Mouse (Mus musculus) heart, postnatal 14 days (tissue): ENCODE measurements around the gene Nr3c2. TPM values are rescaled to one million over a fixed set of nuclear protein-coding genes. Genes with fewer than 3 reads are reported as not detected.

Experiments
- DNase-seq, 2 experiments: peaks; one replicate each; pipeline ENCODE4 v3.0.0; 2021 to 2022
- intact Hi-C: fragments of 180-260 bp; cut with DNase I; formaldehyde crosslinking; loops from one replicate; pipeline ENCODE4 v1.15.1; 2025
- long read RNA-seq, 2 experiments: library from polyadenylated mRNA; stranded (forward); transcript quantifications; one replicate each; pipeline ENCODE4 v2.0.0; 2021
- total RNA-seq, 2 experiments: library from RNA; stranded (reverse); gene quantifications; 2 replicates each; pipeline ENCODE4 v1.2.3; 2021

Nr3c2 gene
- 10 to 100 TPM; 12.5 to 15.3 TPM for total RNA-seq
- long read RNA-seq, experiment 1, full-length matches to known transcripts: 1 of 3 reads
- long read RNA-seq, experiment 1, partial matches to known transcripts: 2 of 3 reads
- long read RNA-seq, experiment 1, other reads (novel, unspliced or antisense): 0 of 3 reads
- long read RNA-seq, experiment 2, full-length matches to known transcripts: 2 of 8 reads
- long read RNA-seq, experiment 2, partial matches to known transcripts: 1 of 8 reads
- long read RNA-seq, experiment 2, other reads (novel, unspliced or antisense): 5 of 8 reads

- DNase-seq: peak; percentile 43 to 62
- intact Hi-C loops: loop anchor here (5.0 to 10.0 kb wide), 3 partner anchors 148 to 835 kb away; no protein-coding TSS in a partner anchor
Measured at GRCm38 (mm10) chr8:76899411-76900154, at the start of gene Nr3c2. Gene Nr3c2 (plus strand): TSS chr8:76899442.

- intact Hi-C loops: no loop called here
- DNase-seq: no peak
Measured at GRCm38 (mm10) chr8:76858534-76858933, 40.7 kb upstream of the Nr3c2 start.

GRCm38 (mm10) chr8:76859709-76860108 is 39.5 kb upstream of the Nr3c2 start:
- intact Hi-C loops: no loop called here

GRCm38 (mm10) chr8:76863066-76863465 is 36.2 kb upstream of the Nr3c2 start:
- intact Hi-C loops: no loop called here
- no peak for DNase-seq

More at GRCm38 (mm10) chr8:76859709-76860108, 39.5 kb upstream of the Nr3c2 start:
- no peak for DNase-seq

- intact Hi-C loops: no loop called here
Measured at GRCm38 (mm10) chr8:76876809-76877208, 22.4 kb upstream of the Nr3c2 start.

GRCm38 (mm10) chr8:76897050-76897449 is 2.2 kb upstream of the Nr3c2 start:
- intact Hi-C loops: loop anchor here (10.0 kb wide), 1 partner anchor 832 kb away; no protein-coding TSS in a partner anchor
- DNase-seq: no peak

More at GRCm38 (mm10) chr8:76876809-76877208, 22.4 kb upstream of the Nr3c2 start:
- DNase-seq: no peak

GRCm38 (mm10) chr8:76898721-76899410 is 376 bp upstream of the Nr3c2 start:
- intact Hi-C loops: loop anchor here (10.0 kb wide), 1 partner anchor 834 kb away; no protein-coding TSS in a partner anchor
- DNase-seq: peak; percentile 80 to 84

GRCm38 (mm10) chr8:76900155-76901141 is 1.2 kb downstream of the Nr3c2 start:
- DNase-seq: peak; percentile 64 to 68
- intact Hi-C loops: loop anchor here (5.0 kb wide), 2 partner anchors 147 to 232 kb away; no protein-coding TSS in a partner anchor

GRCm38 (mm10) chr8:76901430-76902204 is 2.4 kb downstream of the Nr3c2 start:
- peak; percentile 95 to 96 for DNase-seq
- intact Hi-C loops: loop anchor here (5.0 kb wide), 2 partner anchors 146 to 231 kb away; no protein-coding TSS in a partner anchor

- no peak for DNase-seq
- intact Hi-C loops: loop anchor here (5.0 kb wide), 2 partner anchors 145 to 230 kb away; no protein-coding TSS in a partner anchor
Measured at GRCm38 (mm10) chr8:76902205-76903078, 3.2 kb downstream of the Nr3c2 start.

GRCm38 (mm10) chr8:76911206-76911605 is 12.0 kb downstream of the Nr3c2 start:
- no peak for DNase-seq
- intact Hi-C loops: no loop called here

GRCm38 (mm10) chr8:76912678-76913077 is 13.4 kb downstream of the Nr3c2 start:
- DNase-seq: no peak
- intact Hi-C loops: no loop called here

- no peak for DNase-seq
- intact Hi-C loops: no loop called here
Measured at GRCm38 (mm10) chr8:76913207-76913606, 14.0 kb downstream of the Nr3c2 start.

GRCm38 (mm10) chr8:76915260-76915659 is 16.0 kb downstream of the Nr3c2 start:
- no peak for DNase-seq
- intact Hi-C loops: no loop called here

GRCm38 (mm10) chr8:76919546-76919945 is 20.3 kb downstream of the Nr3c2 start:
- DNase-seq: no peak
- intact Hi-C loops: no loop called here

GRCm38 (mm10) chr8:76924150-76924549 is 24.9 kb downstream of the Nr3c2 start:
- no peak for DNase-seq
- intact Hi-C loops: no loop called here

GRCm38 (mm10) chr8:76928326-76928725 is 29.1 kb downstream of the Nr3c2 start:
- intact Hi-C loops: no loop called here
- DNase-seq: no peak

GRCm38 (mm10) chr8:76928808-76929207 is 29.6 kb downstream of the Nr3c2 start:
- no peak for DNase-seq
- intact Hi-C loops: no loop called here
